Mouse (Mus musculus): ENCODE data around the gene Dao.

Dao gene

DNA sequence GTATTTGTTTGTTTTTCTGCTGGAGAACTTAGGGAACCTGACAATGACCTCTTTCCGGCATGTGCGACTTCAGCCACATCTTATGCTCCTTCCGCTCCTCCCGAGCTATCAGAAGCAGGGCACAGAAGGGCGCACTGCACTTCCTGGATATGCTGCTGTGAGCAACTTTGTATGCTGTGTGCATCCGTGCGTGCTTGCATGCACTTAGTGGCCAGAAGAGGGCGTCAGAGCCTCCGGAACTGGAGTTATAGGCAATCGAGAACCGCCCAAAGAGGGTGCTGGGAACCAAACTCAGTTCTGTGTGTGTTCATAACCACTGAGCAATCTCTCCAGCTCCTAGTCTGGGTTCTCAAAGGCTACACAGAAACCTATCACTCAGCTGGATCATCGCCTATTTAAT lies 27.1 kb downstream of the Dao start:
- no peak for DNase-seq

DNA sequence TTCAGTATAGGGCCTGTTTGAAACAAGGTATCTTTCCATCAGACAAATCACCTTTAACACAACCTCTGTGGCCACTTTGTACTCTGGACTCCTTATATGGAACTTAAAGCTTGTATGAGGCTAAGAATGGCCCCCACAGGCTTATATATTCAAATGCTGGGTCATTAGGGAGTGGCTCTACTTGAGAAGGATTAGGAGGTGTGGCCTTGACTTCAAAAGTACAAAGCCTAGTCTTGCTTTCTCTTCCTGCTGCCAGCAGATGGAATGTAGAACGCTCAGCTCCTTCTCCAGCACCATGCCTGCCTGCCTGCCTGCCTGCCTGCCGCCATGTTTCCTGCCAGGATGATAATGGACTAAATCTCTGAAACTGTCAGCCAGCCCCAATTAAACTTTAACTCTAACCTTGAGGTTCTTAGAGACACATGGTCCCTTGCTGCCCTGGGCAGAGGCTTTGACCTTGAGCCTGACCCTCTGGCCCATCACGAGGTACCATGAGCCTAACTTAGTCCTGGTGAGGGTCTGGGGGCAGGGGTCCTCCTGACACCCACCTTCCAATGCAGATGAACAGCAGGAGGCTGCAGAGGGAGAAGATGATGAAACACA lies 28.8 kb downstream of the Dao start:
- no peak for DNase-seq

DNA sequence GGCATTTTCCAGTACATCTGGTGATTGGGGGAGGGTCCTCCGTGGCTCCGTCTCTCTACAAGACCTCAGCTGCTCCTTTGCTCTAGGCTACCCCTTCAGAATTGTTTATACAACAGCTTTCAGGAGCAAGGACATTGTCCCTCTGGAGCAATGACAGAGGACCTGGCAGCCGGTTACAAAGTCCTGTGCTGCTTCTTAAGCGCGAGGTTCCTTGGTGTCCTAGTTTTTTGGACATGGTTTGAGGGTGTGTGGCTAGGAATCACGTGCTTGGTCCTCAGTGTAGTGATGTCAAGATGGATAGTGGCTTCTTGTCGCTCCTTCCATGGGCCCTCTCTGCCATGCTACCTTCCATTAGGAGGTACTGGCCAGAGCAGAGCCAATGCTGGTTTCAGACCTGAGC lies 30.9 kb downstream of the Dao start:
- no peak for DNase-seq

DNA sequence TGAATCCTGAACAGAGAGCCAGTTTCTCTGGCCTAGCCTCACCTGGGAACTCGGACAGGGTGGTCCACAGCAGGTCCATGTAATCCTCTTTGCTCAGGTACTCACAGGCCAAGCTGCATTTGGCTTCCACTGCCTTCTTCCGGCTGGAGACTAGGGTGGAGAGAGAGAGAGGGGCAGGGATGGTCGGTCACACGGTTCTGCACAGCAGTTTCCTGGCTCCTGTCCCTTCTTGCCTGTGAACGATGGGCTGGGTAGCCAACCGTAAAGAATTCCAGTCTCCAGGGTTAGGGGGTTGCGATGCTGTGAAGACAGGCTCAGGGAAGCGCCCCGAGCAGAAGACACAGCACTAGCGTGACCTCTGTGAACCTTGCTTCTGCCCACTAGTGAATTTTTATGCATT lies 31.6 kb downstream of the Dao start:
- no peak for DNase-seq

DNA sequence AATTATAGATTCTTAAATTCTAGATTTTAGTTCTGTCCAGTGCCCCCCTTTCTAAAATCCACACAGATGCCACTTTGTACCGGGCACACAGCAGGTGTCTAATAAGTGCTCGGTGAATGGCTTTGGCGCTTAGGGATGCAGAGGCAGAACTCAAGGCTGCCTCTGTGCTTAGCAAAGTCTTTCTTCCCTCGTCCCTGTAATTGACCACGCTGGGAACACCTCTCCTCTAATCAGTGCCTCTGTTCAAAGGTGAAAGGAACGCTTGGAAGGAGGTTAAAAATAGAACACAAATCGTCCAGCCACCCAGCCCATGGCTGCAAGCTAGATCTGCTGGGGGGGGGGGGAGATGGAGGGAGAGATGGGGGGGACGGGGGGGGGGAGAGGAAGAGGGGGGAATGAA lies 37.0 kb downstream of the Dao start:
- DNase-seq = no peak

DNA sequence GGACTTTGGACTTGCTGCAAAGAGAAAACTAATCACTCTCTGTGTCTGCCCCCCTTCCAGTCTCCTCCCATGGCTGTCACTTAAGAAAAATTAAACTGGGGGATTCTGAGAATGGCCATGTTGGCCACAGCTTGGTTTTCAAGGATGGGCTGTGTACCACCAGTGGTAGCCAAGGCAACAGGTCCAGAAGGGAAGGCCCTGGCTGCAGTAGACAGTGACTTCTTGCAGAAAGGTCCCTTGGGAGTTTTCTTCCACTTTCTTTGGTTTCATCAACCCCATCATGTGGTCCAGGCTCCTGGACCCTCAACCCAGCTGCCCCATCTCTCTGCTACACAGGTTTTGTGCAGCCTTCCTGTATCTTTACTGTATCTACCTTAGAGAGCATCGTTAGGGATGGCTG lies 37.4 kb downstream of the Dao start:
- no peak for DNase-seq

DNA sequence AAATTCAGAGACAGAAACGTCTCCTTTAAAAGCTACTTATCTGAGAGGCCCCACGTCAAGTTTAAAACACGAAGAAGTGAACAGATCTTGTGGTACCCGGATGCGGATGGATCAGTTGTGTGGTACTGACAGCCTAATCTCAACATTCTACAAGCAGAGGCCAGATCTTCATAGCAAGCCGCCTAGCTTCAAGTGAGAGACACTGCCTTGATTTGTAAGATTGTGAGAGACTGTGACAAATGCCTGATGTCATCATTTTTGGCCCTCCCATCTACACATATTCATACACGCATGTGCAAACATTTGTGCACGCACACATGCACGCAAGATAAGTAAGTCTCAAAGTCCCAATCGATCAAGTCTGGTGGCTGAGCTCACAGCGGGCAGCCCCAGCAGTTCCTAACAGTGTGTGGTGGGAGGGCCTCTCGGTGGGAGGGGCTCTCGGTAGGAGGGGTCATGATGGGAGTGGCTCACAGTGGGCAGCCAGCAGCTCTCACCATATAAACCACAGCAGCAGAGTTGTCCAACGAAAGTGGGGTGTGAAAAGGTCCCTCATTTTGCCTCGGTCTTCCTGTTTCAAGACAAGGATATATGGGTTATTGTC lies 37.9 kb downstream of the Dao start:
- DNase-seq = no peak

DNA sequence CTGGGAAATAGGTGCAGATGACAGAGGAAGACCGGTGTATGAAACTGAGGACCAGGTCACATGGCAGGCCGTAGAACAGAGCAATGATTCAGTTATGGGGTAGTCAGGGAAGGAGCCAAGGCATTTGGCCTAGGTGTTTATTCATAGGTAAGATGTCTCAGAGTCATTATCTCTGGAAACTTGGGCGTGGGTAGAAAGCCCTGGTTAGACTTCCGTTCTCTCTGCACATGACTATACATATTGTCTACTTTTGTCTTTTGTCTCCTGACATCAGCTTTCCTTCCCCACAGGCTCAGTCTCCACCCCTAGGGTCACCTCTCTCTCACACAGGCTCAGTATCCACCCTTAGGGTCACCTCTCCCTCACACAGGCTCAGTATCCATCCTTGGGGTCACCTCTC lies 40.3 kb downstream of the Dao start:
- no peak for DNase-seq

DNA sequence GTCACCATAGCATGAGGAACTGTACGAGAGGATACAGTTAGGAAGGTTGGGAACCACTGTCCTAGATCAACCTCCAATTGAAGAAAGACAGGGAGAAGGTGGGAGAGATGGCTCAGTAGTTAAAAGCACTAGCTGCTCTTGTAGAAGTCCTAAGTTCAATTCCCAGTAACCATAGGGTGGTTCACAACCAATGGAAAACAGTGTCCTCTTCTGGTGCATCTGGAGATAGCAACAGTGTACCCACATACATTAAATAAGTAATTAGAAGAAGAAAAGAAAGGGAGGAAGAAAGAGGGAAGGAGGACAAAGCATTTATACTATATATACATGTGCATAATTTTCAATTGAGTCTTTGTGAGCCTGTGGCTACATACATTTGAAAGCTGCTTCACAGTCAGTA lies 41.6 kb downstream of the Dao start:
- DNase-seq = no peak

DNA sequence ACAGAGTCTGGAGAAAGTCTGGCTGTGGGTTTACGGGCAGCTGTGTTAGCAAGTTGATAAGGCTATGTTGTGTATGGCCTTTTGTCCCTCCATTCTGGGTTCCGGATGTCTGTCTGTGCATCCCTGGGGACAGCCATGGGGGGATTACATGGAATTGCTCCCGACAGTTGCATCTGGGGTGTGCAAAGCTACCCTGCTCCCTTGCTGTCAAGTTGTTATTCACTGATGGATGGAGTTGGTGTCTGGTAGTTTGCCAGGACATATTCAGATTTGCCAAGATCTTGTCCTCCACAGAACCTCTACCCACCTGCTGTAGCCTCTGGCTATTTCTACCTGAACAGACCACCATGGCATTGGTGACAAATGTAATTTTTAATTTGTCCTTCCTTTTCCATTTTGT lies 42.6 kb downstream of the Dao start:
- DNase-seq = no peak

DNA sequence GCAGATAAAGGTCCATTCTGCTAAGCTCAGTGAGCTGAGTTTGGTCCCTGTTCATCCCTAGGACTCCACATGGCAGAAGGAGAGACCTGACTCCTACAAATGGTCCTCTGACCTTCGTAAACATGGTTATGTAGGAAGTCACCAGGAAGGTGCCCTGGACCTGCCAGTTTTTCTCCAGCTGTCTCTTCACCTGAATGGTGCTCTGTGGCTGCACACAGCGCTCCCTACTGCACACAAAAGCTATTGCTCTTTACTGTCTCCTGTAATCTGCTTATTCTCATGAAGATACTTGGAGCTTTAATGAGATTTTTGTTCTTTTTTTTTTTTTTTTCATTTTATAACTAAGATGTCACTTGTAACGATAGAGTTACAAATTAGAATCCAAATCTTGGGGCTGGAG lies 43.1 kb downstream of the Dao start:
- no peak for DNase-seq

DNA sequence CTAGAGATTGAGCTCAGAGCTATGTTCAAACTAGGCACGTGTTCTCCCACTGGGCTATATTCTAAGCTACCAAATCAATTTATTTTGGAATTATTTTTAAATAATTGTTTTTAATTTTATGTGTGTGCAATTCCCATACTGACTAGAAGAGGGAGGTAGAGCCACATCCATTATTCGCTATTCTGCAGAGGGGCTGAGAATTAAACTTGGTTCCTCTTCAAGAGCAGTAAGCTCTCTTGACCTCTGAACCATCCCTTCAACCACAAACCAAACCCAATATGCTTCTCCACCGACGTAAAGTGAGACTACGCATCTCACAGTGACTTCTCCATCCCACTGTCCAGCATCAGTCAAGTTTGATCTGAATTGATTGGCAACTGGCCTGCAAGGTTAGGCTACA lies 43.7 kb downstream of the Dao start:
- DNase-seq = no peak

DNA sequence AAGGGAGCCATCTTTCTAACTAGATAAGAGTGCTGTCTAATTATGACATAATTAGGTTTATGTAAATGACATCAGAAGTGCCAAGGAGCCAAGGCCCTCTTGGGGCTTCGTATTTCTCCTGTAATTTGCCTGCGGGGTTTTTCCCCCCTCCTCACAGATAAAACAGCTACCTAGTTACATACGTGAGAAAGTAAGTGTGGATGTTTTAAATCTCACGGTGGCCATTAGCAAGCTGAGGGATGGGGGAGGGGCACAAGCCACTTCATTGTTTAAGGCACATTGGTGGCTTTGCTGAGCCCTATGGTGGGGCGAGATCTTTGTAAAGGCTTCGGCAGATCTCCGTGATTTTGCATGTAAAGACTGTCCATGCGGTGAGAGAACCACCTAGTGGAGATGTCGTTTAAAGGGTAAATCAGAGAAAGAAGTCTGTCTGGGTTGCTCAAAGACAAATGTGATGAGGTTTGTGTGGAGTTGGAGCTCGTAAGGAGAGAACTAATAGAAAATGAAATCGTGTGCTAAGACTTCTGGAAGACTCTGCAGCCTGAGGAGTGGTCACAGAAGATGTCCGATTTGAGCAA lies 45.3 kb downstream of the Dao start:
- no peak for DNase-seq

DNA sequence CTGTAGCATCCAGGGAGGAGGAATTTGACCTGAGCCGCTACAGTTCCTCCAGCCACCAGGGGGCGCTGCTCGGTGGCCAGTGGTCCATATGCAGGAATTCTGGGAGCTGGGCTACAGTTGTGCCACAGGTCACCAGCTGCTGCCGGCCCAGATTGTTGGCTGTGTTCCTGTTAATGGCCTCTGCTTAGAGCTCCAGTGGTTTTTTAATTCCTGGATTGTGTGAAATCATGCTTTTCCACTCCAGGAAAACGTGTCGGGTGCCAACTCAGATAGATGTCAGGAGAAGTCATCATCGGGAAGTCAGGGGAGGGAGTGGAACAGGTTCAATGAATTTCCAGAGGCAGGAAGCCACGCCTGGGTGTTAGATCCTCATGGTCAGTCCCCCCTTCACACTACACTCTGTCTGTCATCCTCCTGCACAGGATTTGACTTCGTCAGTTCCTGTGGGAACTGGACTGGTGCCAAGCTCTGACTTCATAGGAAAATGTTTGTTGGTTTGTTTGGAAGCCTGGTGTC lies 48.8 kb downstream of the Dao start:
- peak; percentile 21 for DNase-seq

DNA sequence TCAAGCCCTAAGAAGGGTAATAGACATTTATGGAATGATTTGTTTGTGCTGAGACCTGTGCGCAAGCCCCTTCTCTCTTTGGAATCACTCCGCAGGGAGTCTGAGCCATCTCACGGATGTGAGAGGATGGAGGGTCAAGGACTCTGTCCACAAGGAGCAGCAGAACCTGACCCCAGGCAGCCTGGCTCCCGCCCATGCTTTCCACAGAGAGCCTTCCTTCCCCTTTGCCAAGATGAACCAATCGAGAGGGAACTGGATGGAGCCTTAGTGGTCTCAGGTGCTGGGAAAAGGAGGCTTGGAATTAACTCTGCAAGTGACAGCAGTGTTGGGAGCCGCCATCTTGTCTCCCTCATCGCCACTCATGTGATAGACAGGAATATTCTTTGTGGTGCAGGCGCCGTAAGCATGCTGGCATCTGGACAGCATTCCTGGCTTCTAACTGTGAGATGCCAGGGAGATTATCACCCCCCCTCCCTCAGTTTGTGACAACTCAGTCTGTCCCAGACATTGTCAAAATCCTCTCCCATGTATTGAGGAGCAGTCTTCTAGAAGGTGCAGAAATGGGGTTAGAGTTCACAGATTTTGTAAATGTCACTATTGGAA lies 53.7 kb downstream of the Dao start:
- no peak for DNase-seq

DNA sequence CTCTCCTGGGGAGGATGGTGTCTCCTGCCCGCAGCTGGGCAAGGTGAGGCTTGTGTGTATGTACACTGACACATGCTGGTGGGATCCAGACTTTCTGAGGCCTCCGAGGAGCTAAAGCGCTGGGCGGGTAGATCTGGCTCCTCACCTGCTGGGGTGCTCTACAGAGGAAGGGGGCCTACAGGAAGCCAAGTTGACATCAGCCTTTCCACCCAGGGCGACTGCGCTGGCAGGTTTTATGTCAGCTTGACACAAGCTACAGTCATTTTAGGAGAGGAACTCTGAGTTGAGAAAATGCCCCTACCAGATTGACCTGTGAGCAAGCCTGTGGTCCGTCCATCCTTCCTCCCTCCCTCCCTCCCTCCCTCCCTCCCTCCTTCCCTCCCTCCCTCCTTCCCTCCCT lies 58.2 kb downstream of the Dao start:
- DNase-seq = no peak

DNA sequence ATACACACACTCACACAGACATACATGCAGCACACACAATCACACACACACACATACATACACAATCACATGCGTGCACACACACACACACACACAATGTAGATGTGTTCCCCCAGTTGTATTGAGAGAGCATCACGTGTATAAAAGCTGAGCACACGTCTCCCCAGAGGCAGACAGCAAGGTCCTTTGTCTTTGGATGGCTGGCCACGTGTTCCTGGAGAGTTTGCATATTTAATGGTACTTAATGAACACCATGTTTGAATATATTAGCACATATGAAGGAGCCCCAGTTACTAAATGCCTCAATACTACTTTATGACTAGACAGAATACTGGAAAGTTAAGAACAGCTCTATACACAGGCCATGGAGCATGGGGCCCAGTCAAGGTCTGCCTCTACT lies 60.5 kb downstream of the Dao start:
- DNase-seq = no peak

DNA sequence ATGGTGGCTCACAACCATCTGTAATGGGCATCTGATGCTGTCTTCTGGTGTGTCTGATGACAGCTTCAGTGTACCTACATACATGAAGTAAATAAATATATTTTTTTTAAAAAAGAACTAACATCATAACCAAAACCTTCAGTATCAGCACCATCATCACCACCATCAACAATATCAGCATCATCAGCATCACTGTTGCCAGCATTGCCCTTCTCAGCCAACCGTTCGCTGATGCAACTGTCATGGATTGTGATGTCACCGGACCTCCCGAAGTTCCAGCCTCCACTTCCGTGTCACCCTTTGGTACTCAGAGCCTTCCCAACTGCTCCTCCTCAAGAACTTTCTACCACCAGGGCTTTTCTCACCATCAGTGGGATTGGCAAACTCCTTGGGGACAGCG lies 61.7 kb downstream of the Dao start, which contains the start of gene Usp30:
TSS of gene Usp30 (plus strand) at position 301 of the 400 bp plus-strand sequence.
- no peak for DNase-seq

DNA sequence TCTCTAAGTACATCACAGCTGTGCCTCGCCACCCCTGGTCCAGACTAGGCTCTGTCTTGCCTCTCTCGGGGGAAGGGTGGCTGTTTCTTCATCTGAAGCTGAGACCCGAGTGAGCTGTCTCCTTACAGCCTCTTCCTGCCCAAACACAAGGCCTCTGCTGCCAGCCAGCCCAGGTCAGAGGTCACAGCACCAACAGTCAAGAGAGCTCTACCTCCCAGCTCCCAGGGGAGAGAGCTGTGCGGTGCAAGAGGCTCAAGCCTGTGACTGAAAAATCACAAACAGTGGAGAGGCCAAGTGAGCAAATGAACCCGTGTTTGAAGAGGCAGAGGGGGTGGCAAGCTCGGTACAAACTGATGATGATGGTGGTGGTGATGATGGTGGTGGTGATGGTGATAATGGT lies 63.1 kb downstream of the Dao start:
- no peak for DNase-seq

DNA sequence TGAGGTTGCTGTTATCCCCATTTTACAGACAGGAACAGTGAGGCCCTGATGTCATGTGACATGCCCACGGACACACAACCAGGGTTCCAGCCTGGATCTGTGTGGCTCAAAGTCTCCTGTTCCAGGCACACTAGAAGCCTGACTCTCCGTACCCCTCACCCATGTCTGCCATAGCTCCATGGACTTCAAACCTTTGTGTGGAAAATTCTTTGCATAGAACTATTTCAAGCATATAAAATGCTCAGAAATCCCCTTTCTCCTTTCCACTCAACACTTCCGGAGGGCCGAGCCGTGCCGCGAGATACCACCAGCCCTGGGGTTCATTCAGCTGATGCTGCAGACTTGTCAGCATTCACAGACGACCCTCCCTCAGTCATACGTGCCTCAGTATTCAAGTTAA lies 64.0 kb downstream of the Dao start:
- DNase-seq = no peak

DNA sequence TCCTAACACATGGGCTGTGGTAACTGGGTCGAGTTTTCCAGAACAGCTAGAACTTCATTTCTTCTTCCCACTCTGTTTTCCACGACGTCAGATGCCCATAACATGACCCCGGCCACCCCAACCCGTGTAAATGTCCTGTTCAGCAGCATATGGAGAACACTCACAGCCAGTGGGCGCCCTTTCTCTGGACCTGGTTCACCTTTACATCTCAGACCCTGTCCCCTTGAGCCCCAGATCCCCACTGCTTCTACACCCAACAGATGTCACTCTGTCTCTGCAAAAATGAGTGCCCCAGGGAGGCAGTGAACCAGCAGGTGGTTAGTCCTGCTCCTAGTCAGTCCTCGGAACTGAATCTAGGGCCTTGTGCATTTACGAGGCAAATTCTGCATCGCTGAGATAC lies 64.5 kb downstream of the Dao start:
- DNase-seq = no peak

DNA sequence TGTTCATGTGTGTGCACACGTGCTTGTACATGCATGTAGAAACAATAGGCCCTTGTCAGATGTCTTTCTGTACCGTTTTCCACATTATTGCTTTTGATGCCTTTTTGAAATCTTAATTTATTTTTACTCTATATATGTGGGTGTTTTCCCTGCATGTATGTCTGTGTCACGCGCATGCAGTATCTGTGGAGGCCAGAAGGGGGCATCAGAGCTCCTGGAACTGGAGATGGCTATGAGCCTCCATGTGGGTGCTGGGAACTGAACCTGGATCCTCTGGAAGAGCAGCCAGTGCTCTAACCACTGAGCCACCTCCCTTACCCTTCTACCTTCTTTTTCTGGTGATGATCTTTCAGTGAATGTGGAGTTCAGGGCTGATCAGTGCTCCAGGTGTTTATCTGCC lies 67.4 kb downstream of the Dao start:
- no peak for DNase-seq

DNA sequence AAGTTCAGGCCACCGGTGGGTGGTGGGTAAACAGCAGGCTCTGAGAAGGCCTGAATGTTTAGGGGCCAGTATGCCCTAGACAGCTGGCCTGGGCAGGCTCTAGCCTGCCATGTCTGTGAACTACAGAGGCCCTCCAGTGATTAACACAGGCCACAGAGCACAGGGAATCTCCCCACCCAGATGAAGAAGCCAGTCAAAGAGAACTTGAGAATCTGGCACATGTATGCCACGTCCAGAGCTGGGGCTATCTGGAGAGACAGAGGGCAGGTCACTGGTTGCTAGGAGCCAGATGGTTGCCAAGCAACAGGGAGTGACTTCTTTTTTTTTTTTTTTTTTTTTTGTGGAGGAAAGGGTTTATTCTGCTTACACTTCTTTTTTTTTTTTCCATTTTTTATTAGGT lies 68.8 kb downstream of the Dao start:
- DNase-seq = no peak

Measured in right cerebral cortex, postnatal 25 days (tissue).